Mouse (Mus musculus) lung, adult 2 months (tissue): ENCODE measurements around the gene Cd72.

Source experiments
- CTCF ChIP-seq: fragments of 200-500 bp; IDR thresholded peaks from 2 replicates; pipeline ENCODE4 v1.5.1; 2011; ENCODE audit warnings: mild to moderate bottlenecking, low read length, control low read depth; ENCODE audit not compliant: insufficient read depth
- POLR2A ChIP-seq: fragments of 200-500 bp; IDR thresholded peaks from 2 replicates; pipeline ENCODE4 v1.6.1; 2011; ENCODE audit warnings: low read depth, mild to moderate bottlenecking, control low read depth, low read length, borderline replicate concordance; ENCODE audit errors: extremely low read depth

DNA sequence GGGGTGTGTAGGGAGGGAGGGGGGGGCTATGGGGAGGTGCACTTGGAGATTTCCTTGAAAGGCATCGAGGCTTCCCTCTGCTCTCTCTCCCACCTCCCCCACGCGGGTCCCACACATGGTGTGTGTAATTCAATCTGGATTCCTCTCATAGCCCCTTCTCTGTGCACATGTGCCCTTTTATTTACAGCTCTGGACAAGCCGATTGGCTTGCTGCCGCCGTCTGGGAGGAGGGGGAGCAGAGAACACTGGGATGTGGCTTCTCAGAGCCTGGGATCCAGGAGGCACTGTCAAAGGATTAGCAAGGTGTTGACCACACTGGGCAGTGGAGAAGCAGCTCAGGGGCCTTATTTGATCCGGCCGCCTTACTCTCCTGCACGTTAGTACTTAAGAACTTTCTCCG is 53.5 kb downstream of the Cd72 start:
- TF ChIP-seq CTCF (no peak), POLR2A (no peak)
